Mouse (Mus musculus) brain, adult 2 months (tissue): ENCODE results near the gene Gcfc2.

Experiments
- DNase-seq: peaks from one replicate; pipeline ENCODE4 v3.0.0; 2011; ENCODE audit warnings: low read depth, low spot score

Gcfc2 gene

DNA sequence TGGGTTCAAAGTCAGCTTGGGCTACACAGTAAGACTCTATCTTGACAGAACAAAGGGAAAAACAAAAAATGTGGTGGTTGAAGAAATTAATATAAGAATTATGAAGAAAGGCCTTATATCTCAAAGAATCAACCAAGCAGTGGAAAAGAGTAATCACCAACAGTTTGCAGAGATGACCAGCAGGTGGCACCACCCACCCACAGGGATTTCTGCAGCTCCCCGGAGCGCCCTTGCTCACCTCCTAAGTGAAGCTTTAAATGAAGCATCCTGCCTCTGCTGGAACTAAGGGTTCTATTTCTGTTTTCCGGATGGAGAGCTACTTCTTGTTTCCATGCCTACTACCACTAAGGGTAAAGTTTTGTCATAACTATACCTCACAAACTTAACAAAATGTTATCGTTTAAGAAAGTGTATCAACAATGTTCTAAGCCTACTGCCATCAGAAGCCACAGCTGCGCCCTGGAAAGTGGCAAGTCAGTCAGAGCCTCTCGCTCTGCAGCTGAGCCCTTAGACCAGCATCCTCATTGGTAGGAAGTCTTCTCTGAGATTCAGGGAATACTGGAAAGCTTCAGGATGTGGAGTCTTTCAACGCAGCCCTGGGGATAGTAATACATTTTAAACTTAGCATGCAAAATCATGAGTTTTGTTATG, 52.6 kb downstream of the Gcfc2 start:
- peak; percentile 82 for DNase-seq

DNA sequence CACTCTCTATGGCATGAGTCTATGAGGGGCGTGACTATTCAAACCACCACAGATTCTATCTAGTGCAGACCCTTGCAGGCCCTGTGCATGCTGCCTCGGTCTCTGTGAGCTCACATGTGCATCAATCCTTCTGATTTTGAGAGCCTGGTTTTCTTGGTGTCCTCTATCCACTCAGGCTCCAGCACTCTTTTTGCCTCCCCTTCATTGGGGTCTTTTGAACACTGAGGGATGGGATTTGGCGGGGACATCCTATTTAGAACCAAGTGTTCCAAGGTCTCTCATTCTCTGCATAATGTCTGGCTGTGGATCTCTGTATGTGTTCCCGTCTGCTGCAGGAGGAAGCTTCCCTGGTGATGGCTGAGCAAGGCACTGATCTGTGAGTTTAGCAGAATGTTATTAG, 55.8 kb downstream of the Gcfc2 start:
- DNase-seq, result no peak

DNA sequence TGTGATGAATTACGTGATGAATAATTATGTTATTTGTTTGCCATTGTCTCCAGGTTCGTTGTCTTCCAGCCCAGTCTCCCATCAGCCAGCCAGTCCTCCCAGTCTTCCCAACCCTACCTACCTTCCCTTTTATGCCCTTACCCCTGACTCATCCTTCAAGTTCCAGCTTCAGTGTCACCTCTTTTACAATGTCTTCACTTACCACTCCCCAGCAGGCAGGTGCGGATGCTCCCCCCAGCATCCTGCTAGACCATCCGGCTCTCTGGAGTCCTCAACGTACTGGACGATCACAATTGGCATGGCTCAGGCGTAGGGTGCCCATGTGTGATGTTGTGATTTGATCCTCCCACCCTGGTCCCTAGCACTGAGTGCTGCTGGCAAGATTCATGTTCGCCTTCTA, 62.7 kb downstream of the Gcfc2 start:
- no peak for DNase-seq

DNA sequence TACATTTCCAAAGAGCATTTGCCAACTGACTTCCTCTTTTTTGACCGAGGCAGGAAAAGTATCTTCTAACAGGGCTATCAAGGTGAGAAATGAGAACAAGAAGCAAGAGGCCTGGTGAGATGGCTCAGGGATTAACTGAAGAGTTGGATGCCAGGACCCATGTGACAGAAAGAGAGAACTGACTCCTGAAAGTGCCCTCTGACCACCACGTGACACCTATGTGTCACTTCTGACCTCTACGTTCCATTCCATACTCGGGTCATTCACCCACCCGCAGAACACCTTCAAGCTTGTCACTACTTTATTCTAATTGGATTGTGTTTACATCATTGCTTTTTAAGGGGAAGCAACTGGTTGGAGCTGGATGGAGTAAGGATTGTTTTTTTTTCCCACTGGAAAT, 63.1 kb downstream of the Gcfc2 start:
- DNase-seq, result no peak

DNA sequence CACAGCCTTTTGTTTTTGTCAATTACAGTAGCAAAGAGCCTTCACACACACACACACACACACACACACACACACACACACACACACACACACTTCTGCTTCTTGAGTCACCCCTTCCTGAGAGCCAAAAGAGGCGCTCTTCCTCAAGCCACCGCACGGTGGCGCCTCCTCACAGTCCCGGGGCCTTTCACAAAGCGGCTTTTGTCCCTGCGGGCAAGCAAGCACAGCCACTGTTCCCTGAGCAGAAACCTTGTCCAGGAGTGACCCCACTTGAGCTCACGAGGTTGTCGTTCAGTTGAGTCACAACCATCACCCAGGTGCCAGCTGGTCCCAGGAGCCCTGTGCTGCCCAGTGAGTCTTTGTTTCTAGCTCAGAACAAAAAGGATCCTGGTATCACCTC, 63.5 kb downstream of the Gcfc2 start:
- DNase-seq, result peak; percentile 81

DNA sequence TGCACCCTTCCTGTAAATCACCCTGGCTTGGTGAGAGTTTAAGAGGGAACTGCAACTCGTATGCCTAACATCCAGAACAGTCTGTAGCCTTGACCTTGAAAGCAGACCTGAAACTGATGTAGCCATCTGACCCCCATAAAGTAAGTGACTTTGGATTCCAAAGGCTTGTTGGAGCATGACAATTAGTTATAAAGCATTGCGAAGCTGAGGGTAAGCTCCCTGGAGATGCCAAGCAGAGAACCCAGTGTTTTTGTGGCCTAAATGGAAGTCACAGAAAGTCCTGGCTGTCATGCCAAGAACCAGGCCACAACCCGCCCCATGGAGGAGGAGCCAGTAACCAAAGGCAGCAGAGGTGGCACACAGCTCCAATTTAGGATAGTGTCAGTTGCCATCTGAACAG, 64.1 kb downstream of the Gcfc2 start:
- DNase-seq, result peak; percentile 16

DNA sequence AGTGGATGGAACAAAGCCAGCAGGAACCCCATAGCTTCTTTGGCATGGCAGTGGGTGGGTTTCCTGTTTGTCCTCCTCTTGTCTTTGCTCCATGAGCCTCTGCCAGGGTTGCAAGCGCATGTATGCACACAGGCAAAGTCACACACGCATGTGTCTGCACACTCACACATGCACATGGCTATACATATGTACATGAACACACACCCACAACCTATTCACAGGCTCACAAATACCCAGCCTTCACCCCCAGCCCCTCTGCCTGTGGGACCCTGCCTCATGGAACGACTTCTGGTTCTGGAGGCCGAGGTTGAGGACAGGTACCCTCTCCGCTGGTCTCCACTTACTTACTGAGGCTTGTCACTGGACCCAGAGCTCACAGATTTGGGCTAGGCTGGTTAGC, 64.9 kb downstream of the Gcfc2 start:
- no peak for DNase-seq

DNA sequence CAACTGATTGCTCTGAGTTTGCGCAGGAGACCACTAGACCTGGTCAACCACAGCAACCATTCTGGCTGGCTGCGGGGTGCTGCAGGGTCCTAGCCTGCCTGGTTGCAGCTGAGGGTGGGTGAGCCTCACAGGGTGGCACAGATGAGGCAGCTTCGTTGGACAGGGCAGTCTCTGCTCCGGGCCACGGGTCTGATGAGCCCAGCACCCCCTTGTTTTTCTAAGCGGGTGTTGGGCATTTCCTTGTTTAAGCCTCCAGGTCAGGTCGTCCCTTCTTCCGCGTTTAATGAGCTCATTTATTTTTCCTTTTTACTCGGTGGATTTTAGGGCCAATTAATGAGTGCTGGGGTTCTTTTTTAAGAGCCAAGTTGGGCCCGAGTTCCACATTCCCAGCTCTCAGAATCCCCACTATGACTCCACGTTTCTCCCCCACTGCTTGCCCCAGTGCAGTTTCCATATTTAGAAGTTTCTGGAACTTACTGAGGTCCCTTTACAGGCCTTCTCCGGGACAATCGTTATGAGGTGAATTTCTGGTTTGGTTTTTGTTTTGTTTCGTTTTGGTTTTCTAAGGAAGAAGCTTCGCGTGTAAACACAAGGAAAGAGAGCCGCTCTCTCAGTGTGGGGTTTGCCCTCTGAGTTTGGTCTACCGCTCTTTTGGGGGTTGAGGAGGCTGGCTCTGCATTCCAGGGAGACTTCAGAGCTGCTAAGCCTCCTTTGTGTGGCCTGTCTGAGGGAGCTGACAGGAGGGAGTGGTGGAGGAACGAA, 66.8 kb downstream of the Gcfc2 start:
- no peak for DNase-seq
